Mouse (Mus musculus): ENCODE measurements around the gene Zfp954. TPM values are rescaled to one million over a fixed set of nuclear protein-coding genes. Genes with fewer than 3 reads are reported as not detected.
"Not testable (repeated sequence)": the region's sequence is repeated elsewhere in the genome, so short reads cannot be mapped to it uniquely, and the experiment has no call there.

The Zfp954 gene
- total RNA-seq (2021): 10 to 100 TPM; 11.5 to 14.2 TPM

- DNase-seq (ENCODE audit: extremely low spot score in 1 of 2, low spot score in 1 of 2): peak; percentile 69 to 75
Observed at GRCm38 (mm10) chr7:7120921-7121601, at the start of gene Zfp954. Gene Zfp954, minus strand, starts transcription at chr7:7121488.

GRCm38 (mm10) chr7:7145991-7146608, 24.8 kb upstream of the Zfp954 start:
- DNase-seq (ENCODE audit: extremely low spot score in 1 of 2, low spot score in 1 of 2): no peak

- DNase-seq (ENCODE audit: extremely low spot score in 1 of 2, low spot score in 1 of 2): no peak
Observed at GRCm38 (mm10) chr7:7144215-7144614, 22.9 kb upstream of the Zfp954 start.

- peak; percentile 38 to 42 for DNase-seq (ENCODE audit: extremely low spot score in 1 of 2, low spot score in 1 of 2)
Observed at GRCm38 (mm10) chr7:7136379-7136866, 15.1 kb upstream of the Zfp954 start, which contains the start of gene Zfp773. Gene Zfp773, minus strand, starts transcription at chr7:7136755.

GRCm38 (mm10) chr7:7132751-7133150, 11.5 kb upstream of the Zfp954 start:
- DNase-seq (ENCODE audit: extremely low spot score in 1 of 2, low spot score in 1 of 2): no peak

GRCm38 (mm10) chr7:7130491-7131124, 9.3 kb upstream of the Zfp954 start:
- not testable (repeated sequence) for DNase-seq (ENCODE audit: extremely low spot score in 1 of 2, low spot score in 1 of 2)

- no peak for DNase-seq (ENCODE audit: extremely low spot score in 1 of 2, low spot score in 1 of 2)
Observed at GRCm38 (mm10) chr7:7121602-7121980, 303 bp upstream of the Zfp954 start.

- DNase-seq (ENCODE audit: extremely low spot score in 1 of 2, low spot score in 1 of 2): no peak
Observed at GRCm38 (mm10) chr7:7118441-7118840, 2.8 kb downstream of the Zfp954 start.

- DNase-seq (ENCODE audit: extremely low spot score in 1 of 2, low spot score in 1 of 2): no peak
Observed at GRCm38 (mm10) chr7:7108501-7108900, 12.8 kb downstream of the Zfp954 start.

Other genes with a start within 250 kb of the Zfp954 start
- gene Aurkc, start 126.2 kb downstream of the Zfp954 start, total RNA-seq (2021): not detected
- 1 to 10 TPM; 1.9 to 2.3 TPM for gene Zfp773, start 15.3 kb upstream of the Zfp954 start, total RNA-seq (2021)
- 1 to 10 TPM; 6.9 to 7.3 TPM for gene Zfp418, start 49.8 kb upstream of the Zfp954 start, total RNA-seq (2021)
- gene Zfp772, start 88.5 kb upstream of the Zfp954 start, total RNA-seq (2021): 1 to 10 TPM; 7.9 to 8.2 TPM
- gene Vmn2r29, start 125.8 kb upstream of the Zfp954 start, total RNA-seq (2021): 1 to 10 TPM; 1.2 to 2.3 TPM
- gene Gm45844, start 156.8 kb upstream of the Zfp954 start, total RNA-seq (2021): 10 to 100 TPM; 10.9 to 13.5 TPM
- 100 to 1,000 TPM; 137 to 138 TPM for gene Clcn4, start 179.4 kb upstream of the Zfp954 start, total RNA-seq (2021)
- under 1 TPM; 0.09 to 0.17 TPM for gene Vmn2r30, start 216.1 kb upstream of the Zfp954 start, total RNA-seq (2021)